Mouse (Mus musculus) liver, embryonic 13.5 days (tissue): ENCODE measurements around the gene Sorbs1. TPM values are rescaled to one million over a fixed set of nuclear protein-coding genes. Genes with fewer than 3 reads are reported as not detected.
A peak's percentile ranks its signal among the peaks of the same experiment; 100 is the strongest.

Source experiments
- ATAC-seq: fragments of 200-750 bp; cut with Nextera tagmentation; 2 replicates; pipeline ENCODE4 v1.8.0; 2017; ENCODE audit warnings: low read depth, mild to moderate bottlenecking, moderate number of reproducible peaks, moderate library complexity
- DNase-seq: peaks from one replicate; pipeline ENCODE4 v3.0.0; 2022
- H3K27ac ChIP-seq: fragments of 300-500 bp; sonication (generic); 2 replicates; pipeline ENCODE4 v1.5.1; 2015; ENCODE audit warnings: moderate library complexity, mild to moderate bottlenecking, inconsistent platforms
- H3K27me3 ChIP-seq: fragments of 300-500 bp; sonication (generic); 2 replicates; pipeline ENCODE4 v1.6.1; 2015; ENCODE audit warnings: mild to moderate bottlenecking, inconsistent platforms
- H3K36me3 ChIP-seq: fragments of 300-500 bp; sonication (generic); 2 replicates; pipeline ENCODE4 v1.6.1; 2015; ENCODE audit warnings: mild to moderate bottlenecking, inconsistent platforms
- H3K4me1 ChIP-seq: fragments of 300-500 bp; sonication (generic); replicated peaks from 2 replicates; pipeline ENCODE4 v1.6.1; 2015; ENCODE audit warnings: inconsistent platforms
- H3K4me2 ChIP-seq: fragments of 300-500 bp; sonication (generic); 2 replicates; pipeline ENCODE4 v1.6.1; 2015; ENCODE audit warnings: inconsistent platforms, mild to moderate bottlenecking, moderate library complexity
- H3K4me3 ChIP-seq: fragments of 300-500 bp; sonication (generic); replicated peaks from 2 replicates; pipeline ENCODE4 v1.5.1; 2015; ENCODE audit warnings: mild to moderate bottlenecking, inconsistent platforms
- H3K9ac ChIP-seq: fragments of 300-500 bp; sonication (generic); 2 replicates; pipeline ENCODE4 v1.6.1; 2015; ENCODE audit warnings: mild to moderate bottlenecking, inconsistent platforms
- H3K9me3 ChIP-seq: fragments of 300-500 bp; sonication (generic); replicated peaks from 2 replicates; pipeline ENCODE4 v1.6.1; 2016; ENCODE audit warnings: inconsistent platforms
- WGBS: fragments of 180-500 bp; shearing (Covaris S2); methylation state at CpG from one replicate; pipeline ENCODE4 v1.1.7; 2015; ENCODE audit not compliant: insufficient replicate concordance; 5-methylcytosine and 5-hydroxymethylcytosine counted together
- polyA plus RNA-seq: library from polyadenylated mRNA; unstranded; fragments of >200 nt; fragmentation: Nextera tagmentation; extraction: Ambion mirVana; gene quantifications from 2 replicates; pipeline ENCODE4 v1.2.1, GENCODE M21; 2015

The Sorbs1 gene
- polyA plus RNA-seq, 1 experiment from 2014 or later: 28.8 TPM

DNA sequence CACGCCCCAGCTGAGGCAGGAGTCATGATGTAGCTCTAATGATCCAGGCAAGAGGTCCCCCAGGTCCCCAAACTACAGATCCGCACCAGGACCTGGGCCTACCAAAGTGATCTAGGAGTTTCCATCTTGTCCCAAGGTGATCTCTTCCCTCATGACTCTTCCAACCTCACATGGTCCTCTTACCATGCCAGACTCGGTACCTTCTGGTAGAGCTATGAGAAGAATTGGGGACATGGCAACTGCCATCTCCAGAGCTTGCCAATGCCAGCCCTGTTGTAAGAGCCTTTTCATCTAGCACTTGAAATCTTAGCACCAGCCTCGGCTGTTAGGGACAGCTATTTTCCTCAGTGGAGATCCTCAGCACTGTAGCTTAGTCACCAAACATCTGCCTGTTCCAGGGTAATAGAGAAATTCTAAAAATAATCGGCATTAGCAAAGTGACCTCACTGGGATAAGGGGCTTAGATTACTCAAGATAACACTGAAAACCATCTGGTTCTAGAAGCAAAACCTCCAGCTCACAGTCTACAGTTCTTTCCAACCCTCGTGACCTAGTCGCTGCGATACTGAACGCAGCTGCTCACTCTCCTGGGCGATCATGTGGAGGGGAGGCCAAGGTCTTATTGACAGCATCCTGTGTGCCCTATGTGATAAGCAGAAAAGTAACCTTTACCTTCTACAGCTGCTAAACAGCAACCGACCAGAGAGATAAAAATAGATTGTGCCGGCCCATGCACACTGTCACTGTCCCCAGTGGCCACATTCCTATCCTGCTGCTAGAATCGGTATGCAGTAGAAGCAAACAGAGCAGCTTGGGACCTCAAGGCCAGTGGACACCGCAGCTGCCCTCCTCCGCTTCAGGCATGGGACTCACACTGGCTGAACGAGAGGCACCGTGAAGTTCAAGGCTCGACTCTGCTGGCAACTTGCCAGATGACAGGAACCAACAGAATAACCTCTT lies 143.4 kb downstream of the Sorbs1 start:
- H3K4me1 ChIP-seq: peaks cover 32% of the 10 kb centered on the region
- ATAC-seq: peak; percentile 82
- no peak overlapping the region for H3K4me3 ChIP-seq
- no peaks in the 10 kb centered on the region for H3K9me3 ChIP-seq
- peaks cover 18% of the 10 kb centered on the region for H3K36me3 ChIP-seq
- H3K27me3 ChIP-seq: no peaks in the 10 kb centered on the region
- H3K27ac ChIP-seq: peak overlapping the region; percentile 77
- H3K4me2 ChIP-seq: no peak overlapping the region
- DNase-seq: no peak
- no peak overlapping the region for H3K9ac ChIP-seq
- 43% methylated on average over 18 of the region's 18 CpGs for WGBS

DNA sequence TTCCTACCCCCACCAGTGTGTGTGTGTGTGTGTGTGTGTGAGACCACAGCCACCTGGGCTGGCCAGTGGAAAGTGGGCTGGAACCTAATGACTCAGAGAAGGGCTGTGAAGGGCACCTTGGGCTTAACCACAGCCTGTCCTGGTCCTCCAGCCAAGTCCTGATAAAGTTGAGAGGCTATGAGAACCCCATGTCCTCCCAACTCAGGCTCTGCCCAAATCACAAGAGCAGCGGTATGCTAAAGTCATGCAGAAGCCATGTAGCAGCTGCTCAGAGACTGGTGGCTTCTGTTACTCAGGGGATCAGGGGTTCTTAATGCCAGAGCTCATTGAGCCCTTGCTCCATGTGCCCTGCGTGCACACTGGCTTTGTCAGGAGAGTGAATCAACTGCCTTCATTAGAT lies 145.1 kb downstream of the Sorbs1 start:
- Histone ChIP-seq H3K4me1 (peaks cover 32% of the 10 kb centered on the region), H3K9me3 (no peaks in the 10 kb centered on the region), H3K36me3 (peaks cover 35% of the 10 kb centered on the region), H3K4me2 (no peak overlapping the region), H3K27ac (no peak overlapping the region), H3K9ac (no peak overlapping the region), H3K4me3 (no peak overlapping the region), H3K27me3 (no peaks in the 10 kb centered on the region)
- ATAC-seq (no peak), DNase-seq (no peak)
- WGBS: 84% methylated on average over 2 of the region's 2 CpGs

DNA sequence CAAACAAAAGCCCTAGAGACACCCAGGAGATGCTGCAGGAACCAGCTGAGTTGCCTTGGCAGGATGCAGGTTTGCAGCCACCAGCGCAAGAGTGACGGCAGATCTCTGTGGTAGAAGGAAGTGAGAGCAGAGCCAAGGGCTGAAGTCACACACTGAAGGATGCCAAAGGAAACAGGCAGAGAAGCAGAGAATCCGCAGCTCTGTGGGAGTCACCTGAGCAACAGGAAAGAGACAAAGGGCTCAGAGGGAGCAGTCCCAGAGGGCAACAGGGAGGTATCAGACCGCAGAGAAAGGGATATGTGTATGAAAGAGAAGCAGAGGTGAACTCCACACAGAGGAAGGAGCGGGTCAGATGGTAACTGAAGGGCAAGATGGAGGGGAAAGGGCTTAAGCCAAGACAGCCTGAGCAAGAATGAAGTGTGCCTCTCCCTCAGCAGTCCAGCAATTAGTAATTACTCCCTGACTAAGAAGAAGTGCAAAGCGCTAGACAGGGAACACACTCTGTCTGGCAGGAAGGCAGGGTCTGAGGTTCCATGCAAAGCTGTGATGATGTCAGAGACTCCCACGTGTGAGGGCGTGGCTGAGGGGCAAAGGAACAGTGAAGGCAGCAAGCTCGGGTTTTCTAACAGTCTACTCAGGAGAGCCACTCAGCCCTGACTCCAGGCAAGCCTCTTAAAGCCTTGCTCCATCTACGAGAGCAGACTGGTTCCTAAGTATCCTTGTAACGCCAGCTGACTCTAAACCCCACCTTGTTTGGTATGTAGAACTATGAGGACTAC lies 147.2 kb downstream of the Sorbs1 start:
- Histone ChIP-seq H3K27ac (no peak overlapping the region), H3K4me3 (no peak overlapping the region)

DNA sequence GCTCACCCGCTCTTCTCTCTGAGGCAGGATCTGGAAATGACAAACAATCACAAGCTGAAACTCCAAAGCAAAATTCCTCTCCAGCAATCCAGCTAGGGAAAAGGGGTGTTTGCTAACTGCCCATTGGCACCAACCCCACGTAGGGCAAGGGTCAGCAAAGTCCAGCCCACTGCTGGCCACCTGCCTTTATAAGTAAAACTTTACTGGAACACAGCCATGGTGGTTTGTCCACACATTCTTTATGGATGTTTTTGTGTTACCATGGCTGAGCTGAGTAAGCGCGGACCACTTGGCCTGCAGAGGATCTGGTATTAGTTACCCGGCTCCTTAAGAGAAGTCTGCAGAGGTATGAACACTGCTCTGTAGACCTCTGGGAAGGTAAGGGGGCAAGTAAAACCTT lies 148.4 kb downstream of the Sorbs1 start:
- Histone ChIP-seq H3K4me3 (no peak overlapping the region), H3K9ac (no peak overlapping the region), H3K27ac (no peak overlapping the region), H3K4me1 (peaks cover 22% of the 10 kb centered on the region), H3K27me3 (no peaks in the 10 kb centered on the region), H3K9me3 (no peaks in the 10 kb centered on the region), H3K4me2 (no peak overlapping the region), H3K36me3 (peaks cover 46% of the 10 kb centered on the region)
- ATAC-seq (no peak), DNase-seq (no peak)
- WGBS: 84% methylated on average over 5 of the region's 5 CpGs

More for the DNA sequence above, 147.2 kb downstream of the Sorbs1 start:
- ATAC-seq (no peak), DNase-seq (peak; percentile 13)
- Histone ChIP-seq H3K9ac (no peak overlapping the region), H3K4me1 (peaks cover 32% of the 10 kb centered on the region), H3K36me3 (peaks cover 46% of the 10 kb centered on the region), H3K4me2 (no peak overlapping the region), H3K9me3 (no peaks in the 10 kb centered on the region), H3K27me3 (no peaks in the 10 kb centered on the region)
- WGBS: 28% methylated on average over 11 of the region's 11 CpGs

DNA sequence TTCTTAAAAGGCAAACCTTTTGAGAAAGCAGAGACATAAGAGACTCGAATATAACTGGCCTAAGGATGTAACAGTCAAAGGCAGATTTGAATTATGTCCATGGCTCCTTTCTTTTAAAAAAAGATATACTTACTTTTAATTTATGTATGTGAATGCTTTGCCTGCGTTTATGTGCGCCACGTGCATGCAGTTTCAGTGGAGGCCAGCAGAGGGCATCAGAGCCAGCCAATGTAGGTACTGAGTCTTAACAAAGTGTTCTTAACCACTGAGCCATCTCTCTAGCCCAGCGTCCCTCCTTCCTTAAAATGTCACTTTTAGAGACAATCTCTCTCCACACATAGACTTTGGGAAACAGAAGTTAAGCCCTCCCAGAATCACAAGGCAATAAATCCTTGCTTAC lies 150.1 kb downstream of the Sorbs1 start:
- Histone ChIP-seq H3K4me2 (no peak overlapping the region), H3K9ac (no peak overlapping the region), H3K4me1 (peaks cover 7% of the 10 kb centered on the region), H3K27ac (no peak overlapping the region), H3K36me3 (peaks cover 36% of the 10 kb centered on the region), H3K4me3 (no peak overlapping the region), H3K9me3 (no peaks in the 10 kb centered on the region), H3K27me3 (no peaks in the 10 kb centered on the region)
- 85% methylated on average over 5 of the region's 5 CpGs for WGBS
- no peak for ATAC-seq
- DNase-seq: no peak

DNA sequence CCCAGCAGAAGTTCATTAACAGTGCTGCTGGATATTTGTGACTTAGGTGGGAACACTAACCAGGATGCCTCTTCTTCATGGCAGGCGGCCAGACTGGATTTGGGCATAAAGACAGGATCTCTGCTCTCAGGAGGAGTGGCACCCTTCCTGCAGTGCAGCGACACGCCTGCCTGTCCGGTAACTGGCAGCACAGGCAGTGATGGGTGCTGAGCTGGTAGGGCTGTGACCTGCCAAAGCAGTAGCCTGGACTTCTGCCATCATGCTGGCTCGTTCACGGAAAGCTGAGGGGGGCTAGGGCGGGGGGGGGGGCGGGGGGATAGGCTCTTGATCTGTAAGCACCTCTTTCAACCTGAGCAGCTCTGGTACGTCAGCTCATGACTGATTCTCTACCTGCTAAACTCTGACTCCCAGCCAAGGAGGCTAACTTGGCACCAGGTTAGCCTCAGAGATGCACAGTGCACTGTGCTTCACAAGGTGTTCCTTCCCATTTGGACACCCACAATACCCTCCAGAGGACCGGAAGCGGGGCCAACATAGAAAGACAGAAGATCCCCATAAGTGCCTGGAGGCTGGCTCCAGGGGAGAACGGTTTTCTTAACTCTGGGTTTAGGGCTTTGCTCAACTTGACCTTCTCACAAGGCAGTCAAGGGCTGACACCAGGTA lies 151.2 kb downstream of the Sorbs1 start:
- DNase-seq: no peak
- peaks cover 7% of the 10 kb centered on the region for H3K4me1 ChIP-seq
- ATAC-seq: no peak
- H3K9ac ChIP-seq: no peak overlapping the region
- 79% methylated on average over 12 of the region's 12 CpGs for WGBS
- H3K9me3 ChIP-seq: no peaks in the 10 kb centered on the region
- no peaks in the 10 kb centered on the region for H3K27me3 ChIP-seq
- H3K27ac ChIP-seq: no peak overlapping the region
- H3K4me2 ChIP-seq: no peak overlapping the region
- H3K36me3 ChIP-seq: peaks cover 33% of the 10 kb centered on the region
- no peak overlapping the region for H3K4me3 ChIP-seq

DNA sequence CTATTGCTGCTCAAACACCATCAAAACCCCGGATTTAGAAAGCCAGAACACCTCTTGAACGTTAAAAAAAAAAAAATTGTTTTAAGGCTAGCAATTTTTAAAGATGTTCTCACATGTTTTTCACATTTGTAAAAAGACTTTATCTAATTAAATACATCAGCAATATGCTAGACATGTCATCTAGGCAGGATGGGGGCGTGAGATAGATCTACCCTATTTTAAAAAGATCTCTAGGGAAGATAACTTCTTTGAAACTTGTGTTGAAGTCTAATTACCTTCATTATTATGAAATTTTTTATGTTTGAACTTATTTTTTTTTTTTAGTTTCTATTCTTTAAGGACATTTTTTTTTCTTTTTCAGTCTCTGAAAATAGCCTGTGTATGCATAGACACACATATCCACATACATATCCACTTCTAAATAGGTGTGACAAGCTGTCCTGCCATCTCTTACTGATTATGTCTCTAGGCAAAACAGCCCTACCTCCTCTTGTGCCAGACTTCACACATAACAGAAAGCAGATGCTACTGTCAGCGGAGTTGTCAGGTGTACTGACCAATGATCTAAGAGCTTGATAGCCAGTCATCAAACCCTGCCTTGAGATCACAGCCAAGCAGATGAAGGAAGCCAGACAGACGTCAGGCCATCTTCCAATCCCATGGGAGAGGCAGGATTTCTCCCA lies 153.7 kb downstream of the Sorbs1 start:
- no peaks in the 10 kb centered on the region for H3K4me1 ChIP-seq
- peaks cover 29% of the 10 kb centered on the region for H3K36me3 ChIP-seq
- H3K9me3 ChIP-seq: no peaks in the 10 kb centered on the region
- DNase-seq: no peak
- 80% methylated on average over 5 of the region's 5 CpGs for WGBS
- no peak overlapping the region for H3K9ac ChIP-seq
- H3K4me3 ChIP-seq: no peak overlapping the region
- ATAC-seq: no peak
- no peak overlapping the region for H3K4me2 ChIP-seq
- H3K27ac ChIP-seq: no peak overlapping the region
- H3K27me3 ChIP-seq: no peaks in the 10 kb centered on the region

DNA sequence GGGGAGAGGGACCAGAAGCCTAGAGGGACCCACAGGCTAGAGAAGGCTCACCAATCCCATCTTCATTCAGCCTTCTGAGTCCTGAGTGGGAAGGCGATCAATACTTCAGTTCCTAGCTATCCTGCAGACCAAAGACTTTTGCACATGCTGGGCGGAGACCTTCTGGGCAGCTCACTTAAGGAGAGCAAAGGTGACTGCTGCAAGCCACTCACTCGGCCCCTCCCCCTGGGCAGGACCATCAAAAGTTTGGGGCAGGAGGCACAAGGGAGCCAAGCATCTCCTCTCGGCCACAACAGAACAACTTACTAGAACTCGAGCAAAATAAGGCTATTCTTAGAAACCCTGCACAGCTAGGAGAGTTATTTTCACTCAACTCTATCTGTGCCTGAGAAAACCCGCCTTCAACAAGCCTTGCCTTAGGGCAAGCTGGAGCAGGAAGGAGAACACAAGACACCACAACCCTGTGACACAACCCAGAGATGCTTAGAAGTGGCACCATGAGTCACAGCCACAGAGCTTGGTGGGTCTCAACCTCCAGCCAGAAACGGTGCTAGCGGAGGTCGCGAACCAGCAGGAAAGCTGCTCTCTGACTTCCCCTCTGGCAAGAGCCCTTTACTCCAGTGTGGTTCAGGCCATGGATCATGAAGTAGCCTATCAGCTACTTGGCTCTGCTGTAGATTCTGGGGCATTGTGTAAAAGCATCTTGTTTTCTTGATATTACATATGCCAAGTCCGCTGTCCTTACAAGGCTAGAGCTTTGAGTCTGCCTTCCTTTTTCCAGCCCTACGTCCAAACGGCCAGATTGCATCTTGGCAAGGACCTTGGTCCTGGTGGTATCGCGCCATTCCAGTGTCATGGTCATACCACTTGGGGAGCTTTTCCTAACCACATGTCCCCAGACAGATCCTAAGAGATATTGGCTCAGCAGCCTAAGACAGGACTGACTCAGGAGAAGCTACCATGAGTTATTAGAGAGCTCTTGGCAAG lies 156.8 kb downstream of the Sorbs1 start:
- Histone ChIP-seq H3K4me1 (no peaks in the 10 kb centered on the region), H3K9me3 (no peaks in the 10 kb centered on the region), H3K4me3 (no peak overlapping the region), H3K9ac (no peak overlapping the region), H3K27me3 (no peaks in the 10 kb centered on the region), H3K36me3 (peaks cover 4% of the 10 kb centered on the region), H3K27ac (no peak overlapping the region), H3K4me2 (no peak overlapping the region)
- 75% methylated on average over 15 of the region's 15 CpGs for WGBS
- DNase-seq (no peak), ATAC-seq (no peak)

DNA sequence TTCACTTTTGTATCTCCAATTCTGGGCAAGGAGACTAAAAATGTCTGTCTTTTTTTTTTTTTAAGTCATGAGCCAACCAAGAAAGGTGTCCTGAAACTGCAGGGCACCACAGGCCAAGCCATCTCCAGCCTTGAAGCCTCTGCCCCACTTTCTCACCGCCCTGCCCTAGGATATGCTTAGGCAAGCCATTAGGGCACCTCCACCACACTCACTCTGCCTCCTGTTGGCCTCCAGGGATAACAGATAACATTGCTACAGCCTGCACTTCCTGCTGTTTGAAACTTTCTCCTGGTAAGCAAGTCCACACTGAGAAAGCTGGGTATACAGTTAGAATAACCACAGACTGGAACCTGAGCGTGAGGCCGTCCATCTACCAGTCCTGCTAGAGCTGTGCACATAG lies 158.5 kb downstream of the Sorbs1 start:
- H3K27me3 ChIP-seq: no peaks in the 10 kb centered on the region
- H3K4me1 ChIP-seq: no peaks in the 10 kb centered on the region
- H3K9ac ChIP-seq: no peak overlapping the region
- no peaks in the 10 kb centered on the region for H3K9me3 ChIP-seq
- no peak overlapping the region for H3K27ac ChIP-seq
- no peak overlapping the region for H3K4me2 ChIP-seq
- peaks cover 19% of the 10 kb centered on the region for H3K36me3 ChIP-seq
- WGBS: 84% methylated on average over 3 of the region's 3 CpGs
- ATAC-seq (no peak), DNase-seq (no peak)
- no peak overlapping the region for H3K4me3 ChIP-seq

DNA sequence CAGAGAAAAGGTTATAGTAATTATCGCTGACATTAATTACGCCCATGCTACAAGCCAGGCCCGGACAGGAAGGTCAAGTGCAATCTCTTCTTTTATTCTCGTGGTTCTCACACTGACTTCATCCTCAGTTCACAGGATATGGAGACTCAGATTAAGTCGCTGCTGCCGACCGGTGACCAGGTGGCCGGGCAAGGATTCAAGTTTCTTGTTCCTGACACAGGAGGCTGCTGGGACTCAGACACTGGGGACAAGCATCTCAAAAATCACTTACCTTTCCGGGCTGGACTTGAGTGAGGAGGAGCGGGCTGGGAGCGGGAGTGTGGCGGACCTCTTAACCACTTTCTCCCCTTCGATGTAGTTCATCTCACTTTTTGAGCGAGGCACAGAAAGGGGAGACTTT lies 161.6 kb downstream of the Sorbs1 start:
- Histone ChIP-seq H3K27me3 (no peaks in the 10 kb centered on the region), H3K36me3 (peaks cover 29% of the 10 kb centered on the region), H3K4me1 (no peaks in the 10 kb centered on the region), H3K4me3 (no peak overlapping the region), H3K9ac (no peak overlapping the region), H3K27ac (no peak overlapping the region), H3K4me2 (no peak overlapping the region), H3K9me3 (no peaks in the 10 kb centered on the region)
- no peak for DNase-seq
- WGBS: 81% methylated on average over 14 of the region's 14 CpGs
- ATAC-seq: no peak
